Mouse (Mus musculus) thymus, adult 2 months (tissue): Measurements from ENCODE around the gene Gm11985. TPM values are rescaled to one million over a fixed set of nuclear protein-coding genes. Genes with fewer than 3 reads are reported as not detected.

Source experiments
- DNase-seq: peaks from one replicate; pipeline ENCODE4 v3.0.0; 2021
- H3K27ac ChIP-seq: fragments of 200-500 bp; 2 replicates; pipeline ENCODE4 v1.5.1; 2012; ENCODE audit warnings: low read length, control low read depth; ENCODE audit not compliant: control insufficient read depth, insufficient read depth
- H3K27me3 ChIP-seq: fragments of 200-500 bp; 2 replicates; pipeline ENCODE4 v1.6.1; 2012; ENCODE audit warnings: mild to moderate bottlenecking, low read length, moderate library complexity, mixed read lengths; ENCODE audit not compliant: control insufficient read depth, insufficient read depth
- H3K36me3 ChIP-seq: fragments of 200-500 bp; 2 replicates; pipeline ENCODE4 v1.6.1; 2012; ENCODE audit warnings: mild to moderate bottlenecking, low read length, moderate library complexity; ENCODE audit not compliant: control insufficient read depth, insufficient read depth
- H3K4me1 ChIP-seq: fragments of 200-500 bp; replicated peaks from 2 replicates; pipeline ENCODE4 v1.6.1; 2012; ENCODE audit warnings: low read length; ENCODE audit not compliant: control insufficient read depth, insufficient read depth
- H3K4me3 ChIP-seq: fragments of 200-500 bp; 2 replicates; pipeline ENCODE4 v1.5.1; 2012; ENCODE audit warnings: mild to moderate bottlenecking, low read length, control low read depth, moderate library complexity; ENCODE audit not compliant: control insufficient read depth, insufficient read depth
- CTCF ChIP-seq: fragments of 200-500 bp; IDR thresholded peaks from 2 replicates; pipeline ENCODE4 v1.5.1; 2012; ENCODE audit warnings: mild to moderate bottlenecking, control low read depth, low read length, moderate library complexity, borderline replicate concordance; ENCODE audit not compliant: control insufficient read depth, poor library complexity, insufficient read depth; ENCODE audit errors: extremely low read depth
- POLR2A ChIP-seq: fragments of 200-500 bp; IDR thresholded peaks from 2 replicates; pipeline ENCODE4 v1.6.1; 2012; ENCODE audit warnings: mild to moderate bottlenecking, low read length, control low read depth, moderate library complexity; ENCODE audit not compliant: control insufficient read depth, poor library complexity, insufficient read depth; ENCODE audit errors: extremely low read depth
- WGBS: fragments of 180-500 bp; shearing (Covaris S2); methylation state at CpG from one replicate; pipeline ENCODE4 v1.1.7; 2018; 5-methylcytosine and 5-hydroxymethylcytosine counted together
- polyA plus RNA-seq: library from polyadenylated mRNA; depleted of rRNA; stranded (reverse); fragments of >200 nt; gene quantifications from 2 replicates; pipeline ENCODE4 v1.2.3, GENCODE M21; 2012

Gm11985 gene
- polyA plus RNA-seq, 1 experiment, result not detected

- Histone ChIP-seq H3K27me3 (no peaks in the 10 kb centered on the region), H3K36me3 (no peaks in the 10 kb centered on the region), H3K4me1 (peaks cover 22% of the 10 kb centered on the region), H3K27ac (no peak overlapping the region), H3K4me3 (no peak overlapping the region)
- 83% methylated on average over 3 of the region's 3 CpGs for WGBS
- TF ChIP-seq POLR2A, result no peak
- no peak for DNase-seq
Measured at GRCm38 (mm10) chr11:7142725-7143124, 45.6 kb downstream of the Gm11985 start.

GRCm38 (mm10) chr11:7140449-7140848 is 47.9 kb downstream of the Gm11985 start:
- no peaks in the 10 kb centered on the region for H3K36me3 ChIP-seq
- peaks cover 13% of the 10 kb centered on the region for H3K4me1 ChIP-seq
- no peak overlapping the region for H3K4me3 ChIP-seq
- H3K27ac ChIP-seq, result no peak overlapping the region
- 91% methylated on average over 3 of the region's 3 CpGs for WGBS
- H3K27me3 ChIP-seq, result no peaks in the 10 kb centered on the region
- peak; percentile 53 for DNase-seq
- TF ChIP-seq POLR2A (no peak), CTCF (no peak)

DNA sequence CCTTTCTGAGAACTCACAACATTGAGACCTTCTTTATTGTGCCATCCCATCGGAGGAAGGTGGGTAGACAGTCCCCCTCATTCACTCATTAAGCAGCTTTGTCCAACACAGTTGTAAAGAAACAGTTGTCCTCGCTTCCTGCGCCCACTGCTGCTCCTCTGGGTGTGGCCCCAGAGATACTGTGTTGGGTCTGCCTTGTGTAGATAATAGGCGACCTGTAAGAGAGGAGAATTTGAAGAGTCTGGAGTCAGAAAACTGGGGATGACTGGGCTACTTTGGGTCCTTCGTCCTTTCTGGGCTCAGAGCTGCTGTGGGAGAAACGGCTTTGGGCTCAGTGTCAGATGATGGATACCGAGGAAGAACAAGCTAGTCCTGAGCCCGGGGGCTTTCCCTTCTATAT is 50.0 kb downstream of the Gm11985 start:
- WGBS, result 90% methylated on average over 8 of the region's 8 CpGs

GRCm38 (mm10) chr11:7136246-7136855 is 52.0 kb downstream of the Gm11985 start:
- H3K4me3 ChIP-seq, result no peak overlapping the region
- 92% methylated on average over 5 of the region's 5 CpGs for WGBS
- H3K27me3 ChIP-seq, result no peaks in the 10 kb centered on the region
- H3K4me1 ChIP-seq, result no peaks in the 10 kb centered on the region
- TF ChIP-seq POLR2A (no peak), CTCF (no peak)
- DNase-seq, result no peak
- no peak overlapping the region for H3K27ac ChIP-seq
- no peaks in the 10 kb centered on the region for H3K36me3 ChIP-seq

More for the DNA sequence above, 50.0 kb downstream of the Gm11985 start:
- DNase-seq, result no peak
- Histone ChIP-seq H3K4me3 (no peak overlapping the region), H3K27ac (no peak overlapping the region), H3K27me3 (no peaks in the 10 kb centered on the region), H3K4me1 (no peaks in the 10 kb centered on the region), H3K36me3 (no peaks in the 10 kb centered on the region)
- TF ChIP-seq CTCF (no peak), POLR2A (no peak)

DNA sequence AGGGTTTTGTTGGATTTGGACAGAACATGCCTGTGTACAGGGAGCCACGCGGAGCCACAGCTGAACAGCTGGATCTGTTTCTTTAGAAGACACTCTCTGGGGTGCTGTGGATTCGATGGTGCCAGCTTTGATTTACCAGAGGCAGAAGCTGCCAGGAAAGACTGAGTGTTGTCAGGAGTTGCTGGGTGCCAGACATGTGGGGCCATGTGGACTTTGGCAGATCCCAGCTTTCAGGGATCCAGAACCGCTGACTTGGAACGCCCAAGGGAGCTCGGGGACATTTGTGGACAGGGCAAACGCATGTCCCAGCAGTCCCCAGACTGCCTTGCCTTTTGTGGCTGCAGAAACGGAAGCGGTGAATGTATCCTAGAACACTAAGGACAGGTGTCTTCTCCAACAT is 52.6 kb downstream of the Gm11985 start:
- H3K4me3 ChIP-seq, result no peak overlapping the region
- no peaks in the 10 kb centered on the region for H3K27me3 ChIP-seq
- no peak for DNase-seq
- H3K36me3 ChIP-seq, result no peaks in the 10 kb centered on the region
- no peak overlapping the region for H3K27ac ChIP-seq
- no peak for TF ChIP-seq CTCF
- 93% methylated on average over 9 of the region's 9 CpGs for WGBS
- no peaks in the 10 kb centered on the region for H3K4me1 ChIP-seq

- Histone ChIP-seq H3K4me3 (no peak overlapping the region), H3K27ac (no peak overlapping the region), H3K27me3 (no peaks in the 10 kb centered on the region), H3K4me1 (no peaks in the 10 kb centered on the region), H3K36me3 (no peaks in the 10 kb centered on the region)
- DNase-seq, result no peak
- WGBS, result 91% methylated on average over 6 of the region's 6 CpGs
- TF ChIP-seq POLR2A (no peak), CTCF (no peak)
Measured at GRCm38 (mm10) chr11:7135301-7135700, 53.1 kb downstream of the Gm11985 start.

GRCm38 (mm10) chr11:7134319-7134718 is 54.0 kb downstream of the Gm11985 start:
- H3K27ac ChIP-seq, result no peak overlapping the region
- WGBS, result 83% methylated on average over 5 of the region's 5 CpGs
- no peak for DNase-seq
- no peaks in the 10 kb centered on the region for H3K4me1 ChIP-seq
- no peaks in the 10 kb centered on the region for H3K36me3 ChIP-seq
- H3K4me3 ChIP-seq, result no peak overlapping the region
- no peaks in the 10 kb centered on the region for H3K27me3 ChIP-seq
- TF ChIP-seq CTCF, result no peak
- TF ChIP-seq POLR2A, result no peak
